Mouse (Mus musculus): ENCODE measurements around the gene Ube2q2. TPM values are rescaled to one million over a fixed set of nuclear protein-coding genes. Genes with fewer than 3 reads are reported as not detected.
"Not testable (repeated sequence)": the region's sequence is repeated elsewhere in the genome, so short reads cannot be mapped to it uniquely, and the experiment has no call there.

Gene Ube2q2
- total RNA-seq, 2 experiments from 2014 or later, result 29.2 to 31.4 TPM

DNA sequence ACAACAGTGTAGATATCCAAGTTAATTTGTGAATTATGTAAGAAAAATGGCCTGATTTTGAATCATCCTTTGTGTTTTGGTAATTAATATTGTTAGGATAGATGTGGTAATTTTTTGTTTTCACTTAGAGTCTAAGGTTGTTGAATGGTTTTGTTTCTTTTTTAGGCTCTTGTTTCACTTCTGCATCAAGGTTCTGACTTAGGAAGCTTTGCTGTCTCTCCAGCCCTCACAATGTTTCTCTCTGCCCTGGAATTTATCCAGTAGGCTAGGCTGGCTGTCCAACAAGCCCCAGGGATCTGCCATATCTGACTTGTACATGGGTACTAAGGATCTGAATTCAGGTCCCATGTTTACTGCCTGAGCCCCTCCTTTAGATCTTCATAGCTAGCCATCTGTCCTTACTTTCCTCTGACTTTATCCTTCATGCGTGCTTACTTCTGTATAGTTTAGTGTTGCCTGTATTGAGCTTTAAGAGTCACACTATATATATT lies 23.6 kb downstream of the Ube2q2 start:
- no peak for DNase-seq

DNA sequence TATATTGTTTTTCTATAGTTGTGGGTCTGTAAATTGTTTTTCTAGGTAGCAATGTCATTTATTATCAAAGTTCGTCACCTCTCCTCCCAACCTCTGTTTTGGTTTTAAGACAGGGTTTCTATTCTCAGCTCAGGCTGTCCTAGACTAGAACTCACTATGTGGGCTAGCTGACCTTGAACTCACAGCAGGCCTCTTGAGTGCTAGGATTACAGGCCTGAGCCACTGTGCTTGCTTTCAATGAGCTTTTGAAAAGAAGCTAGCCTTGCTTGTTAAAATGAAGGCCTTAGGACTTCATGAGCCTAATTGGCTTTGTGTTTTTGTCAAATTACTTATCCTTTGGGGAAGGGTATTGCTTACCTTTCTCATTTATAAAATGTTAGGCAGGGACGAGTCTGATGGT lies 25.6 kb downstream of the Ube2q2 start:
- no peak for DNase-seq

DNA sequence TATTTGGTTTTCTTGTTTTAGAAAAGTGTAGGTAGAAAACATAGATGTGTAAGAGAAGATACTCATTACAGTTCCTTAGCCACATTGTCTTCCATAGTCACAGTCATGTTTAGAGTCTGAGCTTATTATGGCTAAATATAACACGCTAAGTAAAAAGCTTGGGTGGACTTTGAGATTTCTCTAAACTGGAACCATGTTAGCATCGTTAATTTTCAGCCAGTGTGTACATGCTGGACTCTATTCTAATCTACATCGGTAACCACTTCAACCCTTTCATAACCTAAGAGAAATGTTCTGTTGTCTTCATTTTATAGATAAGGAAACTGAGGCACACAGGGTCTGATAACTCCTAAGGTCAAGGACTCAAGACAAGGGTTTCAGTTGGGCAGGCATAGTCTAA lies 47.2 kb downstream of the Ube2q2 start:
- DNase-seq, result no peak

DNA sequence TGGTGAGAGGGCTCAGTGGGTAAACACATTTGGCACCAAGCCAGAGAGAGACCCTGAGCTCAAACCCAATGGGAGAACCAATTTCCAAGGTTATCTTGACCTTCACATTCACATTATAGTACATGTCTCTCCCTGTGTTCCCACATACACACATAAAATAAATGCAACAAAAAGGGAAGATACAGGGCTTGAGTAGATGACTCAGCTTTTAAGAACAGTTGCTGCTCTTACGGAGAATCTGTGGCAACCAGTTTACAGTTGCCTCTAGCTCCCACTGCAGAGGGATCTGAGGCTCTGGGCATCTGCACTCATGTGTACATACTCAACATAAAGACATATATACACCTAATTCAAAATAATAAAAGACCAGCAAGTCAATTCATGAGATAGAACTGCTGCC lies 49.6 kb downstream of the Ube2q2 start:
- no peak for DNase-seq

DNA sequence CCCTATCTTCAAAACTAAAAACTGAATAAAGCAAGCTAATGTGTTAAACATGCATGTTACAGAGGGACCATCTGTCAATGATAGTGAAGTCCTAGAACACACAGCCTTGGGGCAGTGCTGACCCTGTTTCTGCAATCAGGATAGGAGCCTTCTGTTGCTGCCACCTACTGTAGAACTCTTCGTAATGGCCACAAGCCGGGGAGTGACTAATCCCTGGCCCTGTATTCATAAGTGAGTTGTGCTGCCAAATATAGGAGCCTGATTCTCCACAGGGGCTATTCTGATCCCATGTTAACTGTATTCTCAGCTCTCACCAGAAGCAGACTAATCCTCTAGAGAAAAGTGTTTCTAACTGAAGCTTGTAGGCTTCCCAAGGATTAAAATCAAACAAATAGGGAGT lies 50.7 kb downstream of the Ube2q2 start:
- peak; percentile 27 for DNase-seq

DNA sequence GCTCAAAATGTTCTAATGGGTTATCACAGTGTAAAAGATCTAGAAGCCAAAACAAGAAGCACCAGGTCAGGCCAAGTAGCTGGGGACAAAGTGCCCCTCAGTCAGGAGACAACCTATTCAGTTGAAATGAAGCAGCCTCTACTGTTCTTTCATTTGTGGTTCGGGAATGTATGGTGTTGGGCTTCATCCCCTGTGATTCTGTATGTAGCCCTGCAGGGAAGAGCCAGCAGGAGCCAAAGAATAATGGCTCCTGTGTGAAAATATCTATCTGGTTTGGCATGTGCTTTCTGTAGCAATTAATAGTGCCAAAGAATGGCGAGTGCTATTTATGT lies 59.8 kb downstream of the Ube2q2 start:
- DNase-seq, result no peak

DNA sequence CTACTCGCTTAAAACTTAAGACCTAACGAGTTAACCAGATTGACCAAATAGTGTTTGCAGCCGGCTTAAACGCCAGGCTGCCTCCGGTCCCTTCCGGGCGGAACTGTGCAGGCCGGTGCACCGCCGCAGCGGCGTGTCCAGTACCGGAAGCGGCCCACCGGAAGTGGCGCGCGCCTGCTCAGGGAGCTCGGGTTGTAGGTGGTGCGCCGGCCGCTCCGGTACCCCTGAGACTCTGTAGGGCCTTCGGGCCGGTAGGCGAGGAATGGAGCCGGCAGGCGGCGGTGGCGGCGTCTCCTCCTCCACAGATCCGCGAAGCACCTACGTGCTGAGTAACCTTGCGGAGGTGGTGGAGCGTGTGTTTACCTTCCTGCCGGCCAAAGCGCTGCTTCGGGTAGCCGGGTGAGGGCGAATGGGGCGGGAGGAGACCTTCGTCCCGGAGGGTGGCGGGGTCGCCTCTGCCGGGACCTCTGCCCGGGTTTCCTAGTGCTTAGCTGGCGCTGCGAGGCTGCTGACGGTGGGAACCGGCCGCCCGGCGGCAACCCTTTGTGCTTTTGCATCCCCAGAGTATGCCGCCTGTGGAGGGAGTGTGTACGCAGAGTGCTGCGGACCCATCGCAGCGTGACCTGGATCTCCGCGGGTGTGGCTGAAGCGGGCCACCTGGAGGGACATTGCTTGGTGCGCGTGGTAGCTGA lies 60.3 kb downstream of the Ube2q2 start, which contains the start of gene Fbxo22:
Fbxo22 (plus strand) TSS at position 136 of the 692 bp plus-strand sequence.
- peak; percentile 89 for DNase-seq

DNA sequence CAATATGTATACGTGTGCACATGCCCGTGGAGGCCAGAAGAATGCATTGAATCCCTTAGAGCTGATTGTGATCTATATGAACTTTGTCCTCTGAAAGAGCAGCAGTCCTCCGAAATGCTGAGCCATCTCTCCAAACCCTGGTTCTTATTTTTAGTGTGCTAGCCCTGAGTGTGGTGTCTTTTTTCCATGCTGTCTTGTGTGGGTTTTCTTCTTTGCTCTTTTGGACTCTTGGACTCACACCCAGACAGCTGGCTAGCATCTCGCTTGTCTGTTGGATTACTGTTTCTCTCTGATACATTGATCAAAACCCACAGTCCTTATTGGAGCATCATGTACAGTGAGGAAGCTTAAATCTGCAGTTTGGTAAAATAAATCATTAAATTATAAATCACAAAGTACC lies 63.0 kb downstream of the Ube2q2 start:
- no peak for DNase-seq

DNA sequence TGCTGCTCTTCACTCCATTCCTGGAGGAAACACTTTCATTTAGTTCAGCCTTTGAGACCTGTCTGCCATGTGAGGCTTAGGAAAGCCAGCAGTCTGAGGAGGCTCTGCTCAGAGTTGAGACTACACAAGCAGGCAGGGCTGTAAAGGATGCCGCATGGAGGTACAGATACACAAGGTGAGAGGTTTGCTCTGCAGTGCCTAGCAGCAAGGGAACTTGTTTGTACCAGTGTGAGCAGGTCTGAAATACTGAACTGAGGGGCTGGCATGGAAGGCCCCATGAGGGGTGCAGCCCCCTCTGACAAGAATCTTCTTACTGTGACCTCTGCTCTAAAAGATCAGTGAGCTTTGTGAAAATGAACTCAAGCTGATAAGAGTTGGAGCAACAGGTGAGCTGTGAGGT lies 64.7 kb downstream of the Ube2q2 start:
- DNase-seq, result no peak

DNA sequence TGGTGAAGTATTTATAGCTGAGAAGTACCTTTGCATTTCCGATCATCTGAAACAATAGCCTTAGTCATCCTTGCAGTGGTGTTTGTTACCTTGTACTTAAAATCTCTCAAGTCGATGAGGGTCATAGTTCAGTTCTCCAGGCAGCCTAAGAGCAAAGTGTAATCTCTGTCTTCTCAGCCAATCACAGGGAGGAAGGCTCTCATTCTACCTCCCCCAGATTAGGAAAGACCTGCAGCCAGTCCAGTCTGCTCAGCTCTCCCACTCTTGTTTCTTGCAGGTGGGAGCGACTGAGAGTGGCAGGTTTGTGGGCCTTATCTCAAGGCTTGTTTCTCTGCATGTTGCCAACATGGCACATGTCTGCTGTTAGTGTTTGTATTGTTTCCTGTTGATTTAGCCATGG lies 66.4 kb downstream of the Ube2q2 start:
- no peak for DNase-seq

DNA sequence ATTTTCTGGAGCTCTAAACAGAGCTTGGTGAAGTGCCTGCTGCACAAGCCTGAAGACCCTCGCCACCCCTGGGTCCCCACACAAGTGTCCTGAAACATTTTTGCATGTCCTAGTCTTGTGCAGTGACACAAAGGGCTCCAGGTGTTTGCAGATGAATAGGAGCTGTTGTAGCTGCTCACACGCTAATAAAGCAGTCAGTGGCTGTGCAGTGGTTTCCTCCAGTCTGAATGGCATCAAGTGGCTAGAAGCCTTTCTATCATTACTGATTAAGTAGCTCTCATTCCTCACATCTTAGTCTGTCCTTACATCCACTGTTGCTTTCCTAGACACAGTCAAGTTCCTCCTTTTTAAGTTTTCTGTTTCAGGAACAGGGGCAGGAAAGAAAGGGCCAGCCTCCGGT lies 67.0 kb downstream of the Ube2q2 start:
- no peak for DNase-seq

DNA sequence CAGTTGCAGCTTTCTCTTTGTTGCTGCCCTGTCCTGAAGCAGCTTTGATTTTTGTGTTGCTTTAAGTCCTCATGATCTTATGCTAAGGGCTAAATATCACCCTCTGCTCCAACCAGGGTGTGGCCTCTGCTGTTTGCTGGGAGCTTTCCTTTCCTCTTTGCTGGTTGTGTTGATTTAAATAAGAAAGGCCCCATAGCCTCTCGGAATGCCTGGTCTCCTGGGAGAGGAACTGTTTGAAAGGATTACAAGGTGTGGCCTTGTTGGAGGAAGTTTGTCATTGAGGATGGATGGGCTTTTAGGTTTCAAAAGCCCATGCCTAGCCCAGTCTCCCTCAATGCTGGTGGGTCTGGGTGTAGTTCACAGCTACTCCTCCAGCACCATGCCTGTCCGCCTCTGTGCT lies 67.4 kb downstream of the Ube2q2 start:
- DNase-seq, result no peak

DNA sequence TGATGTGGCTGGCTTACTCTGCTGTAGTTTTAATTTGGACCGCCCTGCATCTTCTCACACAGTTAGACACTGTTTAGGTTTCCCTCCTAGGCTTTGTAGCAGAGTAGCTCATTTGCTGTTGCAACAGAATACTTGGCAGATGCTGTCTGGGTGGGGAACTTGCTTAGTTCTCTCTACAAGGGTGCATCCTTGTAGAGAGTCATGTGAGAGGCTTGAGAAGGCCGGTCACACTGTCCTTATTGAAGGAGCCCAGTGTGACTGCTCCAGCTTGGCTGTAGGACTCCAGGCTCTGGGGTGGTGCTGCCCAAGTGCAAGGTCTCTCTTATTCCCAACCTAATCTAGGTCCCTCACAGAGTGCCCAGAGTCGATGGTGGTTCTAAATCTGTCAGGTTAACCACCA lies 68.7 kb downstream of the Ube2q2 start:
- DNase-seq, result no peak

DNA sequence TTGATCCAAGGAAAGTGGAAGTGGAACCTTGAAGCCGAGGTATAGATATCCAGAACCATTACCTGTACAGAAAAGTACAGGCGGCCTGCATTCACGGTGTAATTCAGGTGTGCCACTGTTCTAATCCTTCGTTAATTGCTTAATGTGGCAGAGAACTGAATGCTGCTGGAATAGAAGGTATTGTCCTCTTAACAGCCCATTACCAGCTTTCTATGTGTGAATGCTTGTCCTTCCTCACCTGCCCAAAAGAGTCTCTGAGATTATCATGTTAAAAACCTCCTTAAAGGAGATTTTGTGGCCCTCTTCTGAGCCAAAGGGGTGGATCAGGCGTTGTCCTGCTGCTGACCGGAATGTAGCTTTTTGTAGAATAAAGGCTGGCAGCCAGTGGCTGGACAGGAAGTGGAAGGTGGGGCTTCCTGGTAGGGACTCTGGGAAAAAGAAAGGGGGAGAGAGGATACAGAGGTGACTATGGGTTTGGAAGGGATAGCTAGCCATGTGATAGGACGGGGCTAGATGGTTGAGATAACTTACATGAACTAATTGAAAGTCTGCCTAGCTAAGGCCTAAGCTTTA lies 76.6 kb downstream of the Ube2q2 start:
- DNase-seq, result peak; percentile 13

DNA sequence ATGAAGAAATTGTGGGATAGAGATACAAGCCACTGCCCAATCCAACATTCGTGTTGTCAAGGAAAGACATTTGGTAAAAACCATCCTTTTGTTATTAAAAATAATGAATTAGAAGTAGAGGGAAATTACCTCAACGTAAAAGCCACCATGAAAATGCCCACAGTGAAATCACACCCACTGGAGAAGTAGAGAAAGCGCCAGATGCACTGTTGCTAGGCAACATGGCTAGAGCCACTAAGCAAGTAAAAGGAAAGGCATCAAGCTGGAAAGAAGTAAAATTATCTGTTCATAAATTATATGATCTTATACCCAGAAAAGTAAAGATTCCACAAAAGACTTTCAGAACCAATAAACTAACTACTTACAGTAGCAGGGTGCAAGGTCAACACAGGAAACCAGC lies 77.6 kb downstream of the Ube2q2 start:
- DNase-seq, result no peak

DNA sequence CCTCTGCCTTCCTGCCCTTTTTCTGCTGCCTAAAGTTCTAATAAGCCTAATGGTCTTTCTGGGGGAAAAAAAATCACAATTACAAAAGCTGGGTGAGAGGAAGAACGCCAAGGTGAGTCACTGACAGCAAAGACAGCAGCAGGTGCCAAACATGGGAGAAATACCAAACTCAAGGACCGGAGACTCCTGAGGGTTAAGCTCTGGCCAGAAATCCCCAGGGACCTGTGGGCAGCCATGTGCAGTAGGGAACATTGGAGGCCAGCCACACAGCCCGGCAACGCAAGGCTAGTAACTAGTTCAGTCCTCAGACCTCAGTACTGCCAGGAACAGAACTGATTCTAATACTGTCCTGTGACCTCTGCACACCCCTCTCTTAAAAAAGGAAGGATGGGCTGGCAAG lies 79.5 kb downstream of the Ube2q2 start:
- no peak for DNase-seq

DNA sequence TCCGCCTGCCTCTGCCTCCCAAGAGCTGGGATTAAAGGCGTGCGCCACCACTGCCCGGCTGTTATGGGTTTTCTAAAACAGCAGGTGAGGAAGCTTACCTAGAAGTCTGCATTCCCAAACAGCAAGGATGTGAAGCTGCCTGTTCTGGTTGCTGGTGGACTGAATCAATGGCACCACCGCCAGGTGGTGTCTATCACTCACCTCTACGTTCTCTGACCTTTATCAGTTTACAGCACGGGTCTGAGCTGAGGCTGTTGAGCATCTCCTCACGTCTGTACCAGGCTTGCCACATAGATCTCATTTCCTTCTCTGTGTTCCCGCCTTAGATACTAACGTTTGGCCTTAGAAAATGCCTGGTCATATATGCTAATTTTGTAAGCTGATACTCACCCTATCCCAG lies 80.4 kb downstream of the Ube2q2 start:
- no peak for DNase-seq

DNA sequence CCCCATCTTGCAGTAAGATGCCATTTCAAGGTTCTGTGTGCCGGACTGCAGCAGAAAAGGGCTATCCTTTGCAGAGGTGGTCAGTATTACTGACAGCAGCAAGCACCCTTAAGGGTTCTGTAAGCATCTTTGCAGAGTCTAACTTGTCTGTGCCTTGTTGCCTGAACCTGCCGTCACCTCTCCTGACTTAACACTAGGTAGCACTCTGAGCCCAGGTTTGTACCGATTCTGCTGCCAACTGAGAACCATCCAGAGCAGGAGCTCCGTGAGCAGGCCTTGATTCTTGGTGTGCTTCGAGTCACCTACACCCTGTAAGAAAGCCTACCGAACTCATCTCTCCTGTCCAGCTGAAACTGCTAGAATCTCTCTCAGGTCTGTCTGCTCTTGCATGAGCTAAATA lies 82.9 kb downstream of the Ube2q2 start:
- no peak for DNase-seq

DNA sequence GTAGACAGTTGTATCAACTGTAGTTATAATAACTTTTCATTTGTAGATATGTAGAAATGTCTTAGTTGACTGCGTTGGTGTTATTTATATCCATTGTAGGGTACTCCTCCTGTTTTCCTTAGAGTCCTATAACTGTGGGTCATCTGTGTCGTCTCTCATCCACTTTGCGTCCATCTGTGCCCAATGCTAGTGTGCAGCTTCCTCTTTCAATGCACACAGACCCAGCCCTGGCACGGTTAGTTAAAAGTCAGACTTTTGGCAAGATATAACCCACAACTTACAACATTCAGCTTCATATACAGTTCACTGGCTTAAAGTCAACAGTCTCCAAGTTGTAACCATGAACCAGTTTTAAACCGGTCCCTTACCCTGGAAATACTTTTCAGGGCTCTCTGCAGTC lies 83.5 kb downstream of the Ube2q2 start:
- no peak for DNase-seq

DNA sequence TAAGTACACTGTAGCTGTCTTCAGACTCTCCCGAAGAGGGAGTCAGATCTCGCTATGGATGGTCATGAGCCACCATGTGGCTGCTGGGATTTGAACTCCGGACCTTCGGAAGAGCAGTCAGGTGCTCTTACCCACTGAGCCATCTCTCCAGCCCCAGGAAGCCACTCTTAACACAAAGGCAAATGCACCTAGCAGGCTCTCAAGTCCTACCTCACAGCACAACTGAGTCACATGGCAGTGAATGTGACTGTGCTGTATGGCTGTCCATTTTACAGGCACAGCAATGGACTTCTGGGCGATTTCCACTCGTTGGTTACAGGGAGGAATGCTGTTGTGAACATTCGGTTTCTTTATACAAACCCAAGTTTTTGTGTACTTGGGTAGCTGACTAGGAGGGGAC lies 83.9 kb downstream of the Ube2q2 start:
- no peak for DNase-seq

DNA sequence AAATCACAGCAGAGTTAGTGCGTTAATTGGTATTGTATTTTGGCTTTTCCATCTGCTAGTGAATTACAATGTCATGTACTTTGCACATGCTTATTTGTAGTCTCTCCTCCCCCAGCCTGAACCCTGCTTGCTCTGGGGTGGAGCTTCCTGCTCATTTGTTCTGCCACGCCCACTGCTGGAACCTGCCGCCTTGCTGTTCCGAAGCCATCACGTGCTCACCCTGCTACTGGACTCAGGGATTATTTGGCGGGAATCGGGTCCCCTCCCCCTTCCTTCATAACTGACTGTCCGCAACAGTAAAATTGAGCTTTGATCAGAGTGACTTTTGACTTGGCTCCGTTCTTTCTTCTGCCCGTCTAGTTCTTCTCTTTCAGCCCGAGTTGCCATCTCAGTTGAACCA lies 84.4 kb downstream of the Ube2q2 start:
- not testable (repeated sequence) for DNase-seq

DNA sequence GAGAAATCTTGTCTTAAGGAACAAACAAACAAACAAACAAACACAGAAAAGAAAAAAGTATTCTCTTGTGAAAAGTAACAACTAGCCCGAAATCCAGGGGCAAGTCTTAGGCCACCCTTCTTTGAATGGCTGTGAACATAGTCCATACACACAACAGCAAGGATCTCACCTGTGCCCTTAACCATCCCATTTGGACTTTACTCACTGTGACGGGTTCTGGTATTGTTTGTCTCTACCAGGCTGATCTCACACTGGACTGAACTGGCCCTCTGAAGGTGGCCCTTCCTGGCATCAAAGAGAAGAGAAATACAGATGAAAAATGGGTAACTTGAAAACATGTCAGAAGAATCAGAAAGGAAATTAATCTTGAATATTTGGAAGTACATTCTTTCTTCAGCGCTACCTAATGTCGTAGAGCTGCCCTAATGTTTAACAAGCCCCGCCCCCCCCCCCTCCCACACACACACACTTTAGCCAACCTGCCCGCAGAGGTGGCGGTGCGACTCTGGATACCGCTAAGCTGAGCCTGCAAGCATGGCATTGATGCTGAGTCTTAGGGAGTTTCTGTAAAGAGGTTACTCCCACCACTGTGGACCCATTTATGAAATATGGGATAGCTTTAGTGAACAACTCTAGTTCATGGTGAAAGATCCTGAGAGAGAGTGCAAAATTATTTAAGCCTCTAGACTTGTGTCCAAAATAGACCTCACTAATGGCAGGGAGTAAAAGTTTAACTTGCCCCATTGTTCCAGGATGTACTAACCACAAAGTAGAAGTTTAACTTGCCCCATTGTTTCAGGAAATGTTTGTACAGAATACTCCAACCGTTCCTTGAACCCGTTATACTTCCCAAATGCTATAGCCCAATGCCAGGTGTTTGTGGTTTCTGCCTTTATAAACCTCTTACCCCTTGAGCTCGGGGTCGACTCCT lies 87.8 kb downstream of the Ube2q2 start:
- DNase-seq, result no peak

DNA sequence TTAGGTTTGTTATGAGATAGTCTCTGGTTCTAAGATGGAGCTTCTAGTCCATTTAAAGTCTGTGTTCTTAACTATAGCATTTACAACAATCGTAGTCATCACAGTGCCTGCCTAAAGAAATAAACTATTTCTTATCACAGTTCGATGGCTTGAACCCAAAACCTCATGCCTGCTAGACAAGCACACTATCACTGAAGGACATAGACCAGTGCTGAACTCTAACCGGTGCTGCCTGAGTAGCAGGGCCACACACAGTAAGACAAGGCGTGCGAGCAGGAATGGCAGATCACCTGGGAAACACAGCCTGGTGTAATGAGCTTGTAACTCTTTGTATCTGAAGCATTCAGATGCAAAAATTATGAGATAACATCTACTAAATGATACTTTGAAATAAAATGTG lies 92.2 kb downstream of the Ube2q2 start:
- DNase-seq, result no peak
